Comparison of ENCODE assay signal across 8 mouse cellular contexts in genomic region chr5:73236894-73237334, GRCm38 (mm10). TPM values are rescaled to one million over a fixed set of nuclear protein-coding genes. Genes with fewer than 3 reads are reported as not detected.
A peak's percentile ranks its signal among the peaks of the same experiment; 100 is the strongest.
DNase-seq lines count a peak whose midpoint lies in the region; ATAC-seq and TF ChIP-seq lines count a peak whose summit lies in the region.

No protein-coding gene starts in this region.

- DNase-seq in gastrocnemius, adult 2 months, result no peak
- DNase-seq in gastrocnemius, adult 8-10 months (ENCODE audit: low spot score in 2 of 2), result no peak
- no peak for DNase-seq in liver, postnatal 0 days
- no peak for DNase-seq in liver
- DNase-seq in brain, adult 2 months (ENCODE audit: low read depth, low spot score), result peak; percentile 32
- no peak for DNase-seq in adrenal gland, postnatal 25 days
- DNase-seq in adrenal gland, postnatal 10 days, result no peak

- TF ChIP-seq EP300 in liver, postnatal 0 days (IDR thresholded peaks at IDR 0.05; ENCODE audit: low read depth), result no peak

- peaks cover 10% of the 10 kb centered on the region for H3K4me1 ChIP-seq in liver, postnatal 0 days (ENCODE audit: insufficient read depth)
- H3K4me1 ChIP-seq in midbrain, embryonic 16.5 days (ENCODE audit: control insufficient read depth, insufficient read depth, low read length), result peaks cover 9% of the 10 kb centered on the region

- H3K36me3 ChIP-seq in liver, postnatal 0 days (replicated peaks; ENCODE audit: insufficient read depth, low read length), result no peaks in the 10 kb centered on the region
- no peaks in the 10 kb centered on the region for H3K36me3 ChIP-seq in midbrain, embryonic 16.5 days (ENCODE audit: control insufficient read depth, insufficient read depth, low read length)

- WGBS in liver, postnatal 0 days (ENCODE audit: insufficient replicate concordance), result 64% methylated on average over 6 of the region's 6 CpGs
- 10% methylated on average over 6 of the region's 6 CpGs for WGBS in midbrain, embryonic 16.5 days

- no peaks in the 10 kb centered on the region for H3K9me3 ChIP-seq in liver, postnatal 0 days (ENCODE audit: low read length)
- no peaks in the 10 kb centered on the region for H3K9me3 ChIP-seq in midbrain, embryonic 16.5 days (replicated peaks; ENCODE audit: control insufficient read depth, low read length, poor library complexity, severe bottlenecking)

- no peak overlapping the region for H3K4me3 ChIP-seq in gastrocnemius, adult 2 months
- H3K4me3 ChIP-seq in liver, postnatal 0 days (ENCODE audit: low read depth, low read length), result no peak overlapping the region
- no peak overlapping the region for H3K4me3 ChIP-seq in midbrain, embryonic 16.5 days (ENCODE audit: low read depth, low read length)

- H3K27ac ChIP-seq in gastrocnemius, adult 2 months, result peak overlapping the region; percentile 43
- H3K27ac ChIP-seq in liver, postnatal 0 days (ENCODE audit: low read depth), result 0 out of 2 replicates have a peak overlapping the region, but pooled peaks have one; percentile 3
- no peak overlapping the region for H3K27ac ChIP-seq in midbrain, embryonic 16.5 days (ENCODE audit: low read length)

- no peak for ATAC-seq in liver, postnatal 0 days
- ATAC-seq in midbrain, embryonic 16.5 days, result 0 out of 2 replicates have a peak, but pooled peaks have one; percentile 13

- H3K4me2 ChIP-seq in liver, postnatal 0 days (ENCODE audit: low read depth, low read length), result no peak overlapping the region
- no peak overlapping the region for H3K4me2 ChIP-seq in midbrain, embryonic 16.5 days (ENCODE audit: low read length)

- no peaks in the 10 kb centered on the region for H3K27me3 ChIP-seq in liver, postnatal 0 days (ENCODE audit: insufficient read depth, low read length)
- no peaks in the 10 kb centered on the region for H3K27me3 ChIP-seq in midbrain, embryonic 16.5 days (ENCODE audit: control insufficient read depth, insufficient read depth, low read depth, low read length)

- no peak overlapping the region for H3K9ac ChIP-seq in liver, postnatal 0 days (replicated peaks)
- no peak overlapping the region for H3K9ac ChIP-seq in midbrain, embryonic 16.5 days (ENCODE audit: low read depth, low read length)

- no peak for TF ChIP-seq CTCF in gastrocnemius, adult 2 months (IDR thresholded peaks at IDR 0.05)
- no peak for TF ChIP-seq CTCF in liver, postnatal 0 days (IDR thresholded peaks at IDR 0.05; ENCODE audit: low read depth)

- intact Hi-C loops in gastrocnemius, adult 2 months (cut with DNase I), result no loop called here

RNA-seq across cellular contexts. Expression of gene Fryl, which starts 19.5 kb away (rescaled TPM):
- 10 to 100 TPM; 14.6 to 23.5 TPM for total RNA-seq in gastrocnemius, adult 2 months (2021)
- total RNA-seq in gastrocnemius, adult 8-10 months (2022), result 10 to 100 TPM; 17.8 to 22.5 (median 18.8) TPM
- polyA plus RNA-seq in liver, postnatal 0 days (2015; fragmentation: Nextera tagmentation; extraction: Ambion mirVana), result 22.8 and 25.8 TPM in 2 replicates
- polyA plus RNA-seq in midbrain, embryonic 16.5 days (2015; fragmentation: Nextera tagmentation; extraction: Ambion mirVana), result 40.0 and 47.5 TPM in 2 replicates
- 52.3 and 60.0 TPM in 2 replicates for total RNA-seq in adrenal gland, postnatal 25 days (2021)
- total RNA-seq in adrenal gland, postnatal 10 days (2021), result 10 to 100 TPM; 38.4 to 49.1 TPM

RNA-seq across cellular contexts. Expression of gene Ociad1, which starts 55.7 kb away (rescaled TPM):
- 100 to 1,000 TPM; 147 to 166 TPM for total RNA-seq in gastrocnemius, adult 2 months (2021)
- total RNA-seq in gastrocnemius, adult 8-10 months (2022), result 100 to 1,000 TPM; 134 to 158 (median 146) TPM
- 98.7 and 105 TPM in 2 replicates for polyA plus RNA-seq in liver, postnatal 0 days (2015; fragmentation: Nextera tagmentation; extraction: Ambion mirVana)
- polyA plus RNA-seq in midbrain, embryonic 16.5 days (2015; fragmentation: Nextera tagmentation; extraction: Ambion mirVana), result 361 and 374 TPM in 2 replicates
- 245 and 249 TPM in 2 replicates for total RNA-seq in adrenal gland, postnatal 25 days (2021)
- total RNA-seq in adrenal gland, postnatal 10 days (2021), result 100 to 1,000 TPM; 217 to 226 TPM
